Mouse (Mus musculus) forebrain, embryonic 11.5 days (tissue): ENCODE data around the gene Irf4. TPM values are rescaled to one million over a fixed set of nuclear protein-coding genes. Genes with fewer than 3 reads are reported as not detected.

ENCODE experiments used
- ATAC-seq: fragments of 200-750 bp; cut with Nextera tagmentation; replicated peaks from 2 replicates; pipeline ENCODE4 v1.8.0; 2017; ENCODE audit warnings: moderate TSS enrichment; ENCODE audit not compliant: low FRiP score
- DNase-seq: peaks from one replicate; pipeline ENCODE4 v3.0.0-alpha.2; 2017; ENCODE audit warnings: low spot score
- H3K27ac ChIP-seq: fragments of 300-500 bp; sonication (generic); 2 replicates; pipeline ENCODE4 v1.5.1; 2014; ENCODE audit warnings: low read depth, low read length
- H3K27me3 ChIP-seq: fragments of 300-500 bp; sonication (generic); 2 replicates; pipeline ENCODE4 v1.6.1; 2014; ENCODE audit warnings: mild to moderate bottlenecking, low read length, mixed read lengths; ENCODE audit not compliant: control insufficient read depth, insufficient read depth
- H3K36me3 ChIP-seq: fragments of 300-500 bp; sonication (generic); 2 replicates; pipeline ENCODE4 v1.6.1; 2014; ENCODE audit warnings: mild to moderate bottlenecking, low read length, moderate library complexity, mixed read lengths; ENCODE audit not compliant: control insufficient read depth, insufficient read depth
- H3K4me1 ChIP-seq: fragments of 300-500 bp; sonication (generic); replicated peaks from 2 replicates; pipeline ENCODE4 v1.6.1; 2014; ENCODE audit warnings: low read length, mixed read lengths; ENCODE audit not compliant: control insufficient read depth, insufficient read depth
- H3K4me2 ChIP-seq: fragments of 300-500 bp; sonication (generic); 2 replicates; pipeline ENCODE4 v1.6.1; 2014; ENCODE audit warnings: low read depth, mild to moderate bottlenecking, low read length, moderate library complexity, mixed read lengths; ENCODE audit not compliant: severe bottlenecking
- H3K4me3 ChIP-seq: fragments of 300-500 bp; sonication (generic); 2 replicates; pipeline ENCODE4 v1.5.1; 2014; ENCODE audit warnings: low read depth, low read length
- H3K9ac ChIP-seq: fragments of 300-500 bp; sonication (generic); 2 replicates; pipeline ENCODE4 v1.6.1; 2014; ENCODE audit warnings: low read length
- H3K9me3 ChIP-seq: fragments of 300-500 bp; sonication (generic); 2 replicates; pipeline ENCODE4 v1.6.1; 2016; ENCODE audit warnings: low read length, mixed read lengths; ENCODE audit not compliant: control insufficient read depth
- WGBS: fragments of 180-500 bp; shearing (Covaris S2); extraction: QIAGEN DNeasy Blood & Tissue Kit; methylation state at CpG from one replicate; pipeline ENCODE4 v1.1.7; 2014; 5-methylcytosine and 5-hydroxymethylcytosine counted together
- polyA plus RNA-seq: library from polyadenylated mRNA; unstranded; fragments of >200 nt; fragmentation: Nextera tagmentation; extraction: Ambion mirVana; gene quantifications from 2 replicates; pipeline ENCODE4 v1.2.1, GENCODE M21; 2014

Gene Irf4
- polyA plus RNA-seq, 1 experiment from 2014 or later: 0.07 TPM

DNA sequence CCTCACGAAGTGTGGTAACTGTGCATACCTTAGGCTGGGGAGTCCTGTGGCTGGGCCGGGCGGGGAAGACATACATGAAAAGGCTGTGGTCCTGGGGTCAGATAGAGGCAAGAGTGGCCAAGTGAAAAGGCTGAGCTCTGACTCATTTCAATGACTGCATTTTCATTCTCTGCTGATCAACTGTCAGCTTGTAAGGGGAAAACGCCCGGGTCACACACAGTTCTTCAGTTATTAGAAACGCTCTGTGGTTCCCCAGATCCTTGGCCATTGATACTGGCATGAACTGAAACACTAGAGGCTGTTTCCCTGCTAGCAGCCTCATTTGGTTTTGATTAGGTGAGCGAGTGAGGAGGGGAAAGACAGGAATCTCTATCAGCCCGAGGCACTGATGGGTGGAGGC is 33.4 kb downstream of the Irf4 start:
- 51% methylated on average over 8 of the region's 8 CpGs for WGBS
- H3K4me3 ChIP-seq: no peak overlapping the region
- H3K27ac ChIP-seq: no peak overlapping the region

GRCm38 (mm10) chr13:30785423-30786040 is 36.5 kb downstream of the Irf4 start:
- no peak overlapping the region for H3K27ac ChIP-seq
- no peak for ATAC-seq

More for the DNA sequence above, 33.4 kb downstream of the Irf4 start:
- H3K4me2 ChIP-seq: no peak overlapping the region
- H3K4me1 ChIP-seq: no peaks in the 10 kb centered on the region
- H3K36me3 ChIP-seq: no peaks in the 10 kb centered on the region
- no peak overlapping the region for H3K9ac ChIP-seq
- ATAC-seq: no peak
- no peaks in the 10 kb centered on the region for H3K27me3 ChIP-seq
- DNase-seq: no peak
- no peaks in the 10 kb centered on the region for H3K9me3 ChIP-seq

DNA sequence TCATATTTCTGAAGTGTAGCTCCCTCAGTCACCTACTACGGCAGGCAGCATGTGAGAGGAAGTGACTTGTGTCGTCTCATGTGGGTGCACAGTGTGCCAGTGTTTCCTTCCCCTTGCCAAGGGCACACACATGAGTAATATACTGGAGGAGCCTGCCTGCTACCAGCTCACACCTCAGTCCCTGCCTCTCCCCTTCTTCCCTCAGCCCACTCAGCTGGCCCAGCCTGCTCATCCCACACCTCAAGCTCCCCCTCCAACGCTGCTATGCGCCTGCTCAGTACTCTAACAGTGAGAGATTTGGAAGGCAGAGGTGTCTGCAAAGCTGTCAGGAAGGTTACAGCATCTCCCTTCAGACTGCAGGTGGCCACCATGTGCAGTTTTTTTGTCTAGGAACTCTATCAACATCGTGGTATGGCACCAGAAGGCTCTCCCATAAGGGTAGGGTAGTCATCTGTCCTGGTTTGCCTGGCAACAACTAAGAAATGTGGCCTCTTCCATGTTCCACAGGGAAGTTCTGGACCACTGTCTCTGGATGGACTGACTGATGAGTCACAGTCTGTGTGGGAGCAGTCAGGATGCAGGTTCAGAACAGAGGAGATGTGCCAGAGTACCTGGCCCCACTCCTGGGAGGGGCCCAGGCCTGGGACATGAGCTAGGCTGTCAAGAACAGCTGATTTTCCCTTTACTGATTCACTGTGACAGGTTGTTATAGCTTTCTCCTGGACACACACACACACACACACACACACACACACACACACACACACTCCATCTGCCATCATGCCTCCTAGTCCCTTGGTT is 37.4 kb downstream of the Irf4 start:
- DNase-seq (no peak), ATAC-seq (no peak)
- no peaks in the 10 kb centered on the region for H3K9me3 ChIP-seq
- H3K4me2 ChIP-seq: no peak overlapping the region
- H3K4me3 ChIP-seq: no peak overlapping the region
- no peaks in the 10 kb centered on the region for H3K27me3 ChIP-seq
- no peak overlapping the region for H3K9ac ChIP-seq
- H3K36me3 ChIP-seq: no peaks in the 10 kb centered on the region
- H3K4me1 ChIP-seq: no peaks in the 10 kb centered on the region
- 85% methylated on average over 5 of the region's 5 CpGs for WGBS
- no peak overlapping the region for H3K27ac ChIP-seq

More at GRCm38 (mm10) chr13:30785423-30786040, 36.5 kb downstream of the Irf4 start:
- DNase-seq: no peak
- 88% methylated on average over 4 of the region's 4 CpGs for WGBS
- H3K4me2 ChIP-seq: no peak overlapping the region
- H3K4me3 ChIP-seq: no peak overlapping the region
- no peak overlapping the region for H3K9ac ChIP-seq
- H3K27me3 ChIP-seq: no peaks in the 10 kb centered on the region
- no peaks in the 10 kb centered on the region for H3K9me3 ChIP-seq
- no peaks in the 10 kb centered on the region for H3K36me3 ChIP-seq
- no peaks in the 10 kb centered on the region for H3K4me1 ChIP-seq

DNA sequence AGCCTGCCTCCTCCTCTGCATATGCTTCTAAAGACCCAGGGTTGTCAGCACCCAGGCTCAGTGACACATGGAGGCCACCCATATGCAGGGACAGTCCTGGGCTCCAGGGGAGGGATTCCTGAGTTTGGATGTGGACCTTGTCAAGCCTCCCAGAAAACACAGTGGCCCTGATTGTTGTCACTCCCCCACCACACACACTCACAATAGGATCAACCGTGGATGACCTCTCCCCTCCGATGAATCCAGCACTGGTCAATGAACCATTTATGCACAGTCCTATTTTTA is 38.0 kb downstream of the Irf4 start:
- Histone ChIP-seq H3K36me3 (no peaks in the 10 kb centered on the region), H3K4me2 (no peak overlapping the region), H3K4me3 (no peak overlapping the region), H3K9me3 (no peaks in the 10 kb centered on the region), H3K4me1 (no peaks in the 10 kb centered on the region), H3K9ac (no peak overlapping the region), H3K27me3 (no peaks in the 10 kb centered on the region), H3K27ac (no peak overlapping the region)
- no peak for ATAC-seq
- no peak for DNase-seq
- WGBS: 70% methylated on average over 2 of the region's 2 CpGs

- no peak overlapping the region for H3K9ac ChIP-seq
- no peak overlapping the region for H3K27ac ChIP-seq
- ATAC-seq: no peak
- no peaks in the 10 kb centered on the region for H3K36me3 ChIP-seq
- no peaks in the 10 kb centered on the region for H3K27me3 ChIP-seq
- no peaks in the 10 kb centered on the region for H3K4me1 ChIP-seq
- WGBS: 81% methylated on average over 2 of the region's 2 CpGs
- no peak for DNase-seq
- no peak overlapping the region for H3K4me3 ChIP-seq
- no peaks in the 10 kb centered on the region for H3K9me3 ChIP-seq
- no peak overlapping the region for H3K4me2 ChIP-seq
These were observed 38.5 kb downstream of the Irf4 start for GRCm38 (mm10) chr13:30787556-30787955.

- no peaks in the 10 kb centered on the region for H3K36me3 ChIP-seq
These were observed 38.9 kb downstream of the Irf4 start for GRCm38 (mm10) chr13:30787960-30788359.

GRCm38 (mm10) chr13:30788421-30788820 is 39.4 kb downstream of the Irf4 start:
- Histone ChIP-seq H3K27ac (no peak overlapping the region), H3K9me3 (no peaks in the 10 kb centered on the region), H3K27me3 (no peaks in the 10 kb centered on the region), H3K4me3 (no peak overlapping the region), H3K9ac (no peak overlapping the region), H3K4me2 (no peak overlapping the region), H3K4me1 (no peaks in the 10 kb centered on the region), H3K36me3 (no peaks in the 10 kb centered on the region)
- no peak for DNase-seq
- no peak for ATAC-seq
- 82% methylated on average over 3 of the region's 3 CpGs for WGBS

More at GRCm38 (mm10) chr13:30787960-30788359, 38.9 kb downstream of the Irf4 start:
- Histone ChIP-seq H3K4me1 (no peaks in the 10 kb centered on the region), H3K4me2 (no peak overlapping the region), H3K9ac (no peak overlapping the region), H3K4me3 (no peak overlapping the region), H3K27me3 (no peaks in the 10 kb centered on the region), H3K9me3 (no peaks in the 10 kb centered on the region), H3K27ac (no peak overlapping the region)
- WGBS: 87% methylated on average over 4 of the region's 4 CpGs
- DNase-seq: no peak
- ATAC-seq: no peak

DNA sequence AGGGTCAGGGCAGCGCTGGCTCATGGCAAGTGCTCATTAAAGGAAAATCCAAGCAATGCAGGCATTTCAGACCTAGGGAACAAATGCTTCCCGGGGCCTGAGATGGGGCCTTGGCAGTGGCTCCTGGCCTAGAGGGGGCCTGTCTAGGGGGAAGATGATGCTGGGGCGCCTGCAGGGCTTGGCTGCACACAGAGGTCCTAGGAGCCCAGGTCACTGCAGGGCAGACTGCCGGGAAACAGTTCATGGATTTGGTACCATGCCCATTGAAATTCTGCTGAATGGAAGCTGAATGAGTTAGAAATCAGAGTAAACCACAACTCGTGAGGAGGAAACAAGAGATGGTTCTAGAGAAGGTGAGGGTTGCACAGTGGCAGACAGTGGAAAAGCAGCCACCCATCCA is 41.0 kb downstream of the Irf4 start:
- ATAC-seq: no peak
- Histone ChIP-seq H3K4me1 (no peaks in the 10 kb centered on the region), H3K9me3 (no peaks in the 10 kb centered on the region), H3K4me2 (no peak overlapping the region), H3K27ac (no peak overlapping the region), H3K27me3 (no peaks in the 10 kb centered on the region), H3K9ac (no peak overlapping the region), H3K4me3 (no peak overlapping the region), H3K36me3 (no peaks in the 10 kb centered on the region)
- DNase-seq: no peak
- WGBS: 64% methylated on average over 5 of the region's 5 CpGs

DNA sequence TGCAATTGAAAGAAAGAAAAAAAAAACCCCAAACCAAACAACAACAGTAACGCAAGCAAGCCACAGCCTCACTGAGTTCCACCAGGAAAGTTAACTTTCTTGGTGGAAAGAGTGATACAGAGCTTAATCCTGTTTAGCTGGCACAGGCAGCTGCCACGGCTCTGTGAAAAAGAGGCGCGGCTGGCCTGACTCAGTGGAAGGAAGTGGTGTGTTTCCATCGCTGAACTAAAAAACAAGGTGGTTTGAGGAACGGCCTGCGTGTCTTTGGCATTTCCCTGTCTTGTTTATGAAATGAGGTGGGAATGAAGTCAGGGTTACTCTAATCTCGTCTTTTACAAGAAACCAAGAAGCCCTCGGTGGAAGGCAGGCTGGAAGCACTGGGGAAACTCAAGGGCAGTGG is 43.3 kb downstream of the Irf4 start:
- Histone ChIP-seq H3K36me3 (no peaks in the 10 kb centered on the region), H3K27me3 (no peaks in the 10 kb centered on the region), H3K4me3 (no peak overlapping the region), H3K4me1 (no peaks in the 10 kb centered on the region), H3K9ac (no peak overlapping the region), H3K4me2 (no peak overlapping the region), H3K27ac (no peak overlapping the region), H3K9me3 (no peaks in the 10 kb centered on the region)
- WGBS: 85% methylated on average over 9 of the region's 9 CpGs
- DNase-seq (no peak), ATAC-seq (no peak)
